Mouse (Mus musculus) heart, postnatal 14 days (tissue): Measurements from ENCODE around the gene Dnttip1. TPM values are rescaled to one million over a fixed set of nuclear protein-coding genes. Genes with fewer than 3 reads are reported as not detected.

ENCODE experiments used
- DNase-seq, 2 experiments: peaks; one replicate each; pipeline ENCODE4 v3.0.0; 2021 to 2022
- intact Hi-C: fragments of 180-260 bp; cut with DNase I; formaldehyde crosslinking; loops from one replicate; pipeline ENCODE4 v1.15.1; 2025
- total RNA-seq, 2 experiments: library from RNA; stranded (reverse); gene quantifications; 2 replicates each; pipeline ENCODE4 v1.2.3; 2021

Dnttip1 gene
- total RNA-seq, 2 experiments from 2014 or later, result 29.4 to 30.2 TPM

DNA sequence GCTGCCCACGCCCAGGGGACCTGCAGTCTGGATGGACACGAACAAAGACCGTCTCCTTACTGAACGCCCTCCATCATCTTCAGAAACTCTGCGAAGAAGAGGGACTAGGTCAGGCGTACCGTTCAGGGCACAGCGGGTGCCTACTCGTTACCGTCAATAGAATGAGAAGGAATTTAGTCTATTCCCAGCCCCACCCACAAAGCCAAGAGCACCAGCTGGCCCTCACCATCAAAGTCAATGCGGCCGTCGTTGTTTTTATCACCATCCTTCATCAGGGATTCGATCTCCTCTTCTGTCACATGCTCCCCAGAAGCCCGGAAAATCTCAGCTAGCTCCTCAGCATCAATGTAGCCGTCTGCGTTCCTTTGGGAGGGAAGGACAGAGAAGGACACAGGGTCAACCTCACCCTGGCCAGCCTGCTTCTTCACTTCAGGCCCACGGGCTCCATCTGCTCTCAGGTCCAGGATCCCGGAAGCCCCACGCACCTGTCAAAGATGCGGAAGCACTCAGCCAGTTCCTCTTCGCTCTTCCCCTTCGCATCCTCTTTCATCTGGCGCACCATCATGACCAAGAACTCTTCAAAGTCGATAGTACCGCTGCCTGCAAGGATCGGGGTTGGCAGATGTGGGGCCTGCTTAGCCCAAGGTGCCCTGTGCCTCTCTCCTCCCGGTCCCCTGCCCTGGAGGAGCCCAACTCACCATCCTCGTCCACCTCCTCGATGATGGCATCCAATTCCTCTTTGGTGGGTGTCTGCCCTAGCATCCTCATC lies 31.6 kb downstream of the Dnttip1 start:
- intact Hi-C loops, result no loop called here
- DNase-seq, result no peak

DNA sequence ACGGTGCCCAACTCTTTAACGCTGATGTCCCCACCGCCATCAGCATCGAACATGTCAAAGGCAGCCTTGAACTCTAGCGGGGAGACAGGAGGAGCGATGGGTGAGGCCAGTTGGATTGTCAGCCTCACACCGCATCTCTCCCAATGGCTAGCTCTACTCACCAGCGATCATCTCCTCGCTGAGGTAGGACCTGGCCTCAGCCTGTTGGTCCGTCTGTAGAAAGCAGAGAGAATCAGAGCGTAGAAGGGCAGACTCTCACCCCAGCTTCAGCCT lies 32.2 kb downstream of the Dnttip1 start:
- no peak for DNase-seq
- intact Hi-C loops, result no loop called here

DNA sequence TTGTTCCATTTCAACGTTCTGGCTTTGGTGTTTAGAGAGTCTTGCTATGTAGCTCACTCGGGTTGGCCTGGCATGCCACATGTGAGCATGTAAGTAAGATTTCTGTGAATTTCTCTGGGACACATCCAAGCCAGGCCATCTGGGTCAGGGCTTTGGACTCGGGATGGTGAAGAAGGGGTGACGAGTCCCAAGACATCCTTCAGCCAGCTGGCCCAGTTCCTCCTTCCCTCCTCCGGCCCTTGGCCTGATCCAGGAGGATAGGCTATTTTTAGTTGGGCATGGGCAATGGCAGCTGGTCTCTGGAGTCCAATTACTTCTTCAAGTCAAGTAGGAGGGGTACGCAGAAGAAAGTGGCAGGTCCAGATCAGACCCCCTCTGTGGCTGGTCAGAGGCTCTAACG lies 33.0 kb downstream of the Dnttip1 start:
- intact Hi-C loops, result no loop called here
- DNase-seq, result no peak

DNA sequence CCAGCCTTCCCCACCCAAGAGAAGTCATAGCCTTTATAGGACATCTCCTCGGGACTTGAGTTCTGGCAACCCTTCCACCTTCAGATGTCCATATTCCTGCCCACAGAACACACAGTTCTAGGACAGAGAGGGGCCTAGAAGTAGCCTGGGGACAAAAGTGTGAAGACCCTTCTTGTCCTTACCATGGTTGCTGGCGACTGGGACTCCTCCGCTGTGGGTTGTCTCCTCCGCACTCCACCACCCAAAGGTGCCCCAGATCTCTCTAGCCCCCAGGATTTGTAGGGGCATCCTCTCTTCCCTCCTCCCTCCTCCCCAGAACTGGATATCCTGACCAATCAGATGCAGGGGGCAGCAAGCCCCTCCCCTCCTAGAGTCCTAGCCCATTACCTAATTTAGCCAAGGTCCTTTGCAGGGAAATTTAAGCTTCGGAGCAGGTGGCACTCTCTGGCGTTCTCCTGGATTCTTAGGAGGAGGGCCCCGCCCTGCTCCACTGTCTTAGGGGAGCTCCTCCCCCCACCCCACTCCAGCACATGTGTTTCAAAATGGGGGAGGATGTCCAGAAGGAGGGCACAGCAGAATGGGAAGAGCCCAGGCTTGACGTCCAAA lies 33.8 kb downstream of the Dnttip1 start, which contains the start of gene Tnnc2:
Gene Tnnc2, minus strand, starts transcription at position 487 of the 606 bp plus-strand sequence.
- DNase-seq, result no peak
- intact Hi-C loops, result no loop called here

DNA sequence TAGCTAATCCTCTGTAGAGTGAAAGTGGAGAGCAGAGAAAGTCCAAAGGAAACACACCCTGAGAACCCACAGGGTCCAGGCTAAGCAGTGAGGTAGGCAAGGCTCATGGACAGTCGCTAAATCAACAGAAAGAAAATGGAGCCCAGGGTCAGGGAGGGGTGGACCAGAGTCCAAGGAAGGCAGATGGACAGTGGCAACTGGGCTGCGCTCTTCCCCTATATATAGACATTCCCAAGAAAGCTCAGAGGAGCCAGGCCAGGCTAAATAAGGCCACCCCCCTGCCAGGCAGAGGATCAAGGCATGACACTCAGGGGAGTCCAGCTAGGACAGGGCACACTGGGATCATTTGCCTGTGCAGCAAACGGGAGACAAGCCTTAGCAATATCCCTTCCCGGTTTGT lies 36.1 kb downstream of the Dnttip1 start:
- intact Hi-C loops, result no loop called here
- no peak for DNase-seq

DNA sequence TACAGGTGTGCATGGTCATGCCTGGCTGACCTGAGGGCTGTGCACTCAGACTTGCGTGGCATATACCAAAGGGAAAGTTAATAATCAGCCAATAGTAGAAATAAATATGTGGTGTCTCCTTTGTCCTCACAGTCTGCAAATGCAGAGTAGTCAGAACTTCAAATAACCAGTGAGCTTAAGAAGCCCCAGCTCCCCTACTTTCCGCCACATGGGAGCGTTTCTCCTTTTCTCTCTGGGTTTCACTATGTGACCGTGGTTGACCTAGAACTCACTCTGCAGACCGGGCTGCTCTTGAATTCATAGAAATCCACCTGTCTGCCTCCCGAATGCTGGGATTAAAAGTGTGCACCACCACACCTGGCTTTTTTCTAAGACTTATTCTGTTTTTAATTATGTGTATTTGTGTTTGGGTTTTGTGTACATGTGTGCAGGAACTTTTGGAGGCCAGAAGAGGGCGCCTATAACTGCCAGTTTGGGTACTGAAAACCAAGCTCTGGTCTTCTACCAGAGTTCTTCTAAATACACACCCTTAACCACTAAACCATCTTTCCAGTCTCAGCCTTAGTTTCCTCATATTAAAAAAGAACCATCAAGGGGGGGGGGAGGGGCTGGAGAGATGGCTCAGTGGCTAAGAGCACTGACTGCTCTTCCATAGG lies 38.3 kb downstream of the Dnttip1 start:
- intact Hi-C loops, result no loop called here
- no peak for DNase-seq

DNA sequence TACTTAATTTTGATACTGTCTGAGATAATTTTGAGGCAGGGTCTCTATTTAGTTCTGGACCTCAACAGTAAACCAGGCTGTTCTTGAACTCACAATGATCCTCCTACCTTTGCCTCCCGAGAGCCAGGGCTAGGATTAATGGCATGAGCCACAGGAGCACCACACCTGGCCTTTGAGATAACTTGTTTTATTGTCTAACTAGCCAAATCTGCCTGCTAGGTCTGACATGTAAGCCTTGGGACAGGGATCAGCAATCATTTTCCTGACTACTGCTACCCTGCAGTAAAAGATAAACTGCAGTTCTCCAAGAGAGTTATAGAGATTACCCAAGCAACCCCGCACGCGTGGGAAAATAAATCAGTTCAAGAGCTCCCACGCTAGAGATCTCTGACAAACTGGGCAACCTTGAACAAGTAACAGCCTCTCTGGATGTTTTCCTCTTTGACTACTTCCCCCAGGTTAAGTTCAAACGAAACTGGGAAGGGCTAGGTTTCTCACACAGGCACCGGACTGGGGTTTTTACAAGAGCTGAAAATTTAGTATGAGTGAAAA lies 39.2 kb downstream of the Dnttip1 start:
- no peak for DNase-seq

DNA sequence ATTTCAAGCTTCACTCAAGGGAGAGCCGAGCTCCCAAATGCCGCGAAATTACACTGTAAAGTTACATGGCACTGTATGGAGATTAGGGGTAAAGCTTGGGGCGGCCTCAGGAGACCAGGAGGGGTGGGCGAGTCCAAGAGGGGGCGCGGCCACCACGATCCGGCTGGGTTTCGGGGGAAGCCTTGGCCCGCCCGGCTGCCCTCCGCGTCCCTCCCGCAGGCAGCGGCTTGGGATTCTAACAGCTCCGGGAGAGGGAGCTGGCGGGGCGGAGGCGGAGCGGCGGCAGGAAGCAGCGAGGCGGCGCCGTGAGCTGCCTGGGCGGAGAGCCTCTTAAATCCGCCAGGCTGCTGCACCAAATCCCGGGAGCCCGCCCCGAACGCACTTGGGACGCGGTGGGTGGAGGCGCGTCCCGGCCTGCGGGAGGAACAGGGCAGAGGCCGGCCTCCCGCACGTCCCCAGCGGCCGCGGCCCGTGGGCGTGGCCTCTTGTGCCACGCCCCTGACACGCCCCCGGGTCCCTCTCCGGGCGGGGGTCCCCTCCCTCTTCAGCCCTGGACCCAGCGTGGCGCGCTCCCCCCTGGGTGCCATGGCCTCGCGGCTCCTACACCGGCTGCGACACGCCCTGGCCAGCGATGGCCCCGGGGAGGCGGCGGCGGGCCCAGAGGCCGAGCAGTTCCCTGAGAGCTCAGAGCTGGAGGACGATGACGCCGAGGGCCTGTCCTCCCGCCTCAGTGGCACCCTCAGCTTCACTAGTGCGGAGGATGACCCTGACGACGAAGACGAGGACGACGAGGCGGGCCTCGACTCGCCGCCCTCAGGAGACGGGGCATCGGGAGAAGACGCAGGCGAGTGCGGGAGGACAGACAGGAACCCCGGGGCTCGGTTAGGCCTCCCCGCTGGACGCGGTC lies 40.0 kb downstream of the Dnttip1 start, which contains the start of gene Snx21:
Gene Snx21, plus strand, starts transcription at position 343 of the 907 bp plus-strand sequence.
- intact Hi-C loops, result loop anchor here (5.0 kb wide), 1 partner anchor 38 kb away; the partner anchor contains the start of genes Dnttip1 and Wfdc3
- DNase-seq, result peak; percentile 92 to 94

More for the DNA sequence above, 39.2 kb downstream of the Dnttip1 start:
- intact Hi-C loops, result loop anchor here (5.0 kb wide), 1 partner anchor 38 kb away; the partner anchor contains the start of genes Dnttip1 and Wfdc3

DNA sequence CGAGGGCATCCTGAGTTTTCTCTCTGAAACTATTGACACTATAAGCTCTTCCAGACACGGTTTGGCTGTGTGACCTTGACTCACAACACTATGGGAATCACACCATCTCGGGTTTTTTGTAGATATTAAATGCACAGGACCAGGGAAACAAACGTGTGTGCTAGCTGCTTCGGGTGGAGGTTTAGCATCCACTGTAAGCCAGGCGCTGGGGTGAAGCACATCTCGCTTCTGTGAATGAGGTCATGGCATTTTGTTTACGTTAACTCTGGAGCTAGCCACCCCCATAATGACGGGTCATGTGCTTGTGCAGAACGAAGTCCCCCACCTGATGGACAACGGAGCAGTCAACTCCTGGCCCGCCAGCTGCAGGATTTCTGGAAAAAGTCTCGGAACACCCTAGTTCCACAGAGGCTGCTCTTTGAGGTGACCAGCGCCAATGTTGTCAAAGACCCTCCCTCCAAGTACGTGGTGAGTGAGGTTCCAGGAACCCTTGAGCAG lies 40.7 kb downstream of the Dnttip1 start:
- intact Hi-C loops, result loop anchor here (5.0 kb wide), 1 partner anchor 39 kb away; the partner anchor contains the start of genes Dnttip1 and Wfdc3
- no peak for DNase-seq

DNA sequence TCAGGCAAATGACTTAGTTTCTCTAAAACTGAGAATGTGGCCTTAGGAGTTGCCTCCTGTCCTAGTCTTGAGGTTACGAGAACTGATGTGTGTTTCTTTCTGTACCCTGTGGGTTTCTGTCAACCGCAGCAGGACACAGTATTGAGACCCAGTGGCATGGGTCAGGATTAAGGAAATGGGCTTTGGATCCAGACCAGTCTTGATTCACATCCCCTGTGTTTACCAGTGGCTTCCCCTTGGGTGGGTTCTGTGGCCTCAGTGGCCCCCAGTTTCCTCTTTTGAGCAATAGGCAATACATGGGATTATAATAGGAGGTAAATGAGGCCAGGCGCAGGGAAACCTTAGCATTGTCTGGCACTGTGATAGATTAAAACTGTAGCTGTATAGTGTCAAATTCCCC lies 41.2 kb downstream of the Dnttip1 start:
- intact Hi-C loops, result loop anchor here (5.0 kb wide), 1 partner anchor 40 kb away; the partner anchor contains the start of genes Dnttip1 and Wfdc3
- no peak for DNase-seq

DNA sequence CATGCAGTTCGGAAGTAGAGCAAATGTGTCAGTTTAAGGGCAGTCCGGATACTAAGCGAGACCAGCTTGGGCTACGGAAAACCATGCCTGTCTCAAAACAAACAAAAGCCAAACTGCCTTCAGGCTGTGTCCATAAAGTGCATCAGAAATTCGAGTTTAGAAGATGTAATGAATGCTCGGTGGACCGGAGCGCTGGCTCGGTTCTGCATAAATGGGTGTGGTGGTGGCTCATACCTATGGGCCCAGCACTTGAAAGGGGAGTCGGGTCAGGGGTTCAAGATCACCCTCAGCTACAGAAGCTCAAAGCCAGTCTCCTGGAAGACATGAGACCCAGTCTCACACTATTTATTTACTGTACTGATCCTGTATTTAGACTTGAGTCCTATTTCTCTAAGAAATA lies 42.0 kb downstream of the Dnttip1 start:
- intact Hi-C loops, result loop anchor here (5.0 kb wide), 1 partner anchor 40 kb away; the partner anchor contains the start of genes Dnttip1 and Wfdc3
- no peak for DNase-seq

DNA sequence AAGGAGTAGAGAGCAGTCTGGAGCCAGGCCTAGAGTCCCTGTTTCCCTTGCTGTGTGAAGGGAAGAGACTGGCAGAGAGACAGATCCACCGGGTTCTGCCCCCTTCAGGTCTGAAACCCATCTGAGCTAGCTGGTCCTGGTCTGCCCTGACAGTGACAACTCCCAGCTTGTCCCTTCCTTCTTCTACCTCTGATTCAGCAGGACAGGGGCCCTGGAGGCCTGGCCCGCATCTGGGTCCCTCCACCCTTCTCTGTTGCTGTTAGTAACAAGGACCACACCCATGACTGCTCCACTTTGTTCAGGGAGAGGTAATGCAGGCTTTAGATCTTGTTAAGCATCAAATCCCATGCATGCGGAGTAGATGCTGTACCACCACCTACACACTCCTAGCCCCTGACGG lies 42.6 kb downstream of the Dnttip1 start:
- no peak for DNase-seq
- intact Hi-C loops, result loop anchor here (5.0 kb wide), 1 partner anchor 41 kb away; the partner anchor contains the start of genes Dnttip1 and Wfdc3

DNA sequence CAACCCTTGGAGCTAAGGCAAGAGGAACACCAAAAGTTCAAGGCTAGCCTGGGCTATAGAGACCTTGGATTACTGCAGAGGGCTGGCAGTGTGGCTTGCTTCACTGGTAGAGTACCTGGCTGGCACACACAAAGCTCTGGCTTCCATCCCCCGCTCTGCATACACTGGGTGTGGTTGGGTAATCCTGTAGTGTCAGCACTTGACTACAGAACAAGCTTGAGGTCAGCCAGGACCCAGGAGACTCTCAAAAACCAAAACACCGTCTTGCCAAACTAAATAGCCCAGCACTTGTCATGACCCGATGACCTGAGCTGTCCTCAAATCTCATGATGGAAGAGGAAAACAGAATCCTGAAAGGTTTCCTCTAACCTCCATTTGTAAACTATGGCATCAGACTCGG lies 44.7 kb downstream of the Dnttip1 start:
- peak in 1 of 2 experiments; percentile 20 for DNase-seq
- intact Hi-C loops, result loop anchor here (5.0 kb wide), 1 partner anchor 113 kb away; no protein-coding TSS in a partner anchor

DNA sequence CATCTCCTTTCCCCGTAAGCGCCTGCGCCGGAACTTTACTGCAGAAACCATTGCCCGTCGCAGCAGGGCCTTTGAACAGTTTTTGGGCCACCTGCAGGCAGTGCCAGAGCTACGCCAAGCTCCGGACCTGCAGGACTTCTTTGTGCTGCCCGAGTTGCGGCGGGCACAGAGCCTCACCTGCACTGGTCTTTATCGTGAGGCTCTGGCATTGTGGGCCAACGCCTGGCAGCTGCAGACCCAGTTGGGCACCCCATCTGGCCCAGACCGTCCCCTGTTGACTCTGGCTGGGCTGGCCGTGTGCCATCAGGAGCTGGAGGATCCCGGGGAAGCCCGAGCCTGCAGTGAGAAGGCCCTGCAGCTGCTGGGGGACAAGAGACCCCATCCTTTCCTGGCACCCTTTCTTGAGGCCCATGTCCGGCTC lies 46.1 kb downstream of the Dnttip1 start:
- intact Hi-C loops, result loop anchor here (5.0 kb wide), 1 partner anchor 115 kb away; no protein-coding TSS in a partner anchor
- no peak for DNase-seq

DNA sequence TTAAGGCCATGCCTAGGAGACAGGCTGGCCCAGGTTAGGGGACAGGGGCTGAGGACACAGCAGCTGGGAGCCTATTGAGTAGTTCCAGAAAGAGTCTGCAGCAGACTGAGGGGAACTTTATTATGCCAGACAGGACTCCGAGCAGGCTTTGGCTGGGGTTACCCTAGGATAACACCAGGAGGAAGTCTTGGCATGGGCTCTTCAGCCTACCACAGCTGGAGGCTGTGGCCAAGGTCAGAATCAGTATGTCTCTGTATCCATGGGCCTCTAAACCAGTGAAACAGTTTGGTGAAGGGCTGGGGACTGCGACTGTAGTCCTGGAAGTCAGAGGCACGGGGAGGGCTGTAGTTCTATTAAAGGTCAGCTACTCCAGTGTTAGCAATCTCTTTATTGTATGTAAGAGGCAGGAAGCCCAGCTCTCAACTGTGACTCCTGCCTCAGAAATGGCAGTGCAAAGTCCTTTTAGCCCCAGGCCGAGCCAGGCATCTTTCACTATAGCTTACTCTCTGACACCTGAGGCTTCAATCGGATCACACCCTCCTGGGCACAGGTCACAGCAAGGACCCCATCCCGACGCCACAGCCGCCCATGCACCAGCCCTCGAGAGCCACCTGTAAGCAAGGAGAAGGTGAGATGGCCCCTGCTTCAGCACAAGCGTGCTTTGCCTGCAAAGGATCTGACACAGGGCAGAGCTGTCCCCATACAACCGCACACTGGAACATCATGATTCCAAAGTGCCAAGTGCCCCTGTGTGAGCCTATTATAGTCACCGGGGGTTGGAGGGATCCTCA lies 46.8 kb downstream of the Dnttip1 start:
- DNase-seq, result no peak
- intact Hi-C loops, result loop anchor here (5.0 kb wide), 1 partner anchor 115 kb away; no protein-coding TSS in a partner anchor

DNA sequence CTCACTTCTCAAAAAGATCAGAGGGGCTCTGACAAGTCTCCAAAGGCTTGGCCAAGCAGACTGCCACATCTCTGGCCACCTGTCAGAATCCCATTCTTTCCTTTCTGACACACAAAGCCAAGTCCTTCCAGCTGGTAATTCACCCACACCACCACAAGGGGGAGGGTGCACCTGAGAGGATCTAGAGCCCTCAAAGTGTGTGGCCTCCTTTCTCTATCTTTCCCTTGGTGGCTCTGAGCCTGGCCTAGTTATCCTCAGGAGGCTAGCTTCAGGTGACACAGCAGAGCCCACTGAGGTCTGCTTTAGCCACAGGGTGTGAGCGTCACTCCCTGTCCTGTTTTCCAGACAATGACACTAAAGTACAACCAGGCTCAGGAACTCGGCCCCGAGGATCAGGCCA lies 47.5 kb downstream of the Dnttip1 start:
- intact Hi-C loops, result loop anchor here (5.0 kb wide), 1 partner anchor 116 kb away; no protein-coding TSS in a partner anchor
- DNase-seq, result peak; percentile 55 to 75

DNA sequence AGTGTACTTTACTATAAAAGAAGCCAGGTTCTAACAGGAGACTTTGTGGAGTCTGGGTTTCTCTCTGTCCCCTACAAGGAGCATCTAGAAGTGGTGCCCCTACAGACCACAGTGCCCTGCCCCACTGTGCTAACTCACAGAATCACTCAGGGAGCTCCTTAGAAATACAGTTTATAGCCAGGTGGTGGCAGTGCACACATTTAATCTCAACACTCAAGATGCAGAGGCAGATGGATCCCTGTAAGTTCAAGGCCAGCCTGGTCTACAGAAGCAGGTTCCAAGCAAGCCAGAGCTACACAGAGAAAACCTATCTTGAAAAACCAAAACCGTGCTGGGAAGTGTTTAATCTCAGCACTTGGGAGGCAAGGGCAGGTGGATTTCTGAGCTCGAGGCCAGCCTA lies 48.0 kb downstream of the Dnttip1 start:
- DNase-seq, result no peak
- intact Hi-C loops, result loop anchor here (5.0 kb wide), 1 partner anchor 116 kb away; no protein-coding TSS in a partner anchor

DNA sequence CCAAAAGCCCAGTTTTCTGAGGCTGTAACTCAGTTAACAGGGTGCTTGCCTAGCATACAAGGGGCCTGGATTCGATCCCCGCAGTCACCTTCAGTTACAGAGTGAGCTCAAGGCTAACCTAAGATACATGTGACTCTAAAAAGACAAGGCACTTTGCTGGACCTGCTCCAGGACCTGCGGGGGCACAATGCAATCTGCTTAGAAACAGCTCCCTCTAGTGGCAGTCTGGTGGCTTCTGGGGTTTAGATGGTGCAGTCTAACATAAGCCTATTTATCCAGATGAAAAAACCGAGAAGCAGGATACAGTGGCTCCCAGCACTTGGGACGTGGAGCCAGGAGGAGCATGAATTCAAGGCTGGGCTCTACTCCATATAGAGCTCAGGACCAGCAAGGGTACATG lies 48.5 kb downstream of the Dnttip1 start:
- peak; percentile 82 to 91 for DNase-seq
- intact Hi-C loops, result loop anchor here (5.0 kb wide), 1 partner anchor 117 kb away; no protein-coding TSS in a partner anchor
